Comparison of ENCODE assay signal across 13 mouse cellular contexts in the genomic region with DNA sequence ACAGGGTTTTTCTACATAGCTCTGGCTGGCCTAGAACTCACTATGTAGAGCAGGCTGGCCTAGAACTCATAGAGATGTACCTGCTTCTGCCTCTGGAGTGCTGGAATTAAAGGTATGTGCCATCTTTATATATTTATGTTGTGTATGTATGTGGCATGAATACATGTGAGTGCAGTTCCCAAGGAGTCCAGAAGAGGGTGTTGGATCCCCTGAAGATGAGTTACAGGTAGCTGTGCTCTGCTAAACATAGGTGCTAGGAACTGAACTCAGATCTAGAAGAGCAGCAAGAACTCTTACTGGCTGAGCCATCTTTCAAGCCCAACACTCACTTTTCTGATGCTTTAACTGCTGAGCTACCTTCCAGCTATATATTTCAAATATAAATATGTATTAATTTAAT. TPM values are rescaled to one million over a fixed set of nuclear protein-coding genes. Genes with fewer than 3 reads are reported as not detected.
DNase-seq lines count a peak whose midpoint lies in the region; ATAC-seq and TF ChIP-seq lines count a peak whose summit lies in the region.
"Had no signal": no experiment of that assay in that cellular context is flagged by ENCODE, and none has a peak within 500 bp of the region (broad histone marks: within the 10 kb centered on the region; RNA-seq: fewer than 3 reads in every experiment).

No protein-coding gene starts in this region.

- H3K27me3 ChIP-seq in liver, adult 2 months (ENCODE audit: control insufficient read depth, insufficient read depth, low read length), result no peaks in the 10 kb centered on the region
- no peaks in the 10 kb centered on the region for H3K27me3 ChIP-seq in liver, embryonic 11.5 days (replicated peaks; ENCODE audit: control insufficient read depth, insufficient read depth, low read length)
- no peaks in the 10 kb centered on the region for H3K27me3 ChIP-seq in stomach, postnatal 0 days (ENCODE audit: control insufficient read depth, insufficient read depth, low read length)
- H3K27me3 ChIP-seq: forebrain, embryonic 13.5 days; hindbrain, embryonic 12.5 days had no signal

- peak; percentile 14 for DNase-seq in cerebellum, adult 9-10 months
- no peak for DNase-seq in cerebellum, postnatal 36 days
- DNase-seq in liver, adult 2 months (ENCODE audit: extremely low read depth, low read depth, low spot score), result peak; percentile 25
- no peak for DNase-seq in liver, embryonic 11.5 days (ENCODE audit: low spot score)
- peak; percentile 15 for DNase-seq in c-Kit-negative CD71-positive TER-119-positive erythroid progenitor cells, embryonic 14.5 days (ENCODE audit: low read depth, low spot score)
- DNase-seq in stomach, postnatal 0 days (ENCODE audit: low spot score), result no peak
- DNase-seq in testis, postnatal 14 days (ENCODE audit: low spot score), result no peak
- DNase-seq in adrenal gland, postnatal 25 days, result no peak
- DNase-seq: cerebellum, adult 11-12 months; right cerebral cortex, adult 18-20 months had no signal

- H3K9me3 ChIP-seq in liver, embryonic 11.5 days (ENCODE audit: control insufficient read depth, low read length), result no peaks in the 10 kb centered on the region
- H3K9me3 ChIP-seq in stomach, postnatal 0 days (ENCODE audit: control insufficient read depth, low read length), result no peaks in the 10 kb centered on the region
- H3K9me3 ChIP-seq: forebrain, embryonic 13.5 days; hindbrain, embryonic 12.5 days had no signal

- no peak for TF ChIP-seq POLR2A in liver, adult 2 months (IDR thresholded peaks at IDR 0.05; ENCODE audit: extremely low read depth, insufficient read depth, low read length)

- TF ChIP-seq EP300 in stomach, postnatal 0 days (optimal IDR thresholded peaks at IDR 0.05), result no peak

- TF ChIP-seq CTCF in liver, adult 2 months (IDR thresholded peaks at IDR 0.05; ENCODE audit: low read depth, low read length), result peak; percentile 42; the same call in 1 of the 2 replicates
- peak; percentile 41 for TF ChIP-seq CTCF in stomach, postnatal 0 days (IDR thresholded peaks at IDR 0.05; ENCODE audit: low read depth)

- no peak overlapping the region for H3K4me3 ChIP-seq in liver, adult 2 months (ENCODE audit: insufficient read depth, low read depth, low read length)
- no peak overlapping the region for H3K4me3 ChIP-seq in liver, embryonic 11.5 days (ENCODE audit: low read depth, low read length)
- H3K4me3 ChIP-seq in stomach, postnatal 0 days (ENCODE audit: low read depth, low read length), result no peak overlapping the region
- H3K4me3 ChIP-seq: forebrain, embryonic 13.5 days; hindbrain, embryonic 12.5 days had no signal

- no peak for ATAC-seq in liver, embryonic 11.5 days (replicated peaks; ENCODE audit: low FRiP score)
- ATAC-seq in stomach, postnatal 0 days (ENCODE audit: low FRiP score, low TSS enrichment), result no peak
- ATAC-seq: forebrain, embryonic 13.5 days; midbrain, embryonic 16.5 days had no signal

- H3K36me3 ChIP-seq in liver, adult 2 months (ENCODE audit: control insufficient read depth, insufficient read depth, low read length), result peaks cover 9% of the 10 kb centered on the region
- H3K36me3 ChIP-seq in liver, embryonic 11.5 days (ENCODE audit: control insufficient read depth, insufficient read depth, low read length), result peaks cover 3% of the 10 kb centered on the region; the same call in 1 of the 2 replicates
- peaks cover 1% of the 10 kb centered on the region; the same call in 1 of the 2 replicates for H3K36me3 ChIP-seq in stomach, postnatal 0 days (ENCODE audit: control insufficient read depth, insufficient read depth, low read length)

- H3K4me2 ChIP-seq in liver, embryonic 11.5 days, result no peak overlapping the region
- H3K4me2 ChIP-seq in stomach, postnatal 0 days (replicated peaks; ENCODE audit: low read depth), result no peak overlapping the region
- H3K4me2 ChIP-seq: forebrain, embryonic 13.5 days; hindbrain, embryonic 12.5 days had no signal

- no peak overlapping the region for H3K9ac ChIP-seq in liver, adult 2 months (ENCODE audit: low read depth, low read length)
- no peak overlapping the region for H3K9ac ChIP-seq in liver, embryonic 11.5 days (ENCODE audit: low read depth, low read length)
- no peak overlapping the region for H3K9ac ChIP-seq in stomach, postnatal 0 days (ENCODE audit: low read length)
- H3K9ac ChIP-seq: forebrain, embryonic 13.5 days; hindbrain, embryonic 12.5 days had no signal

- no peaks in the 10 kb centered on the region for H3K79me2 ChIP-seq in liver, adult 2 months (ENCODE audit: control insufficient read depth, insufficient read depth, low read length)

- H3K27ac ChIP-seq in liver, adult 2 months (replicated peaks; ENCODE audit: insufficient read depth, low read depth, low read length), result no peak overlapping the region
- H3K27ac ChIP-seq in liver, embryonic 11.5 days (ENCODE audit: low read depth, low read length), result no peak overlapping the region
- H3K27ac ChIP-seq in stomach, postnatal 0 days (replicated peaks), result no peak overlapping the region
- H3K27ac ChIP-seq: forebrain, embryonic 13.5 days; hindbrain, embryonic 12.5 days had no signal

- no peaks in the 10 kb centered on the region for H3K4me1 ChIP-seq in liver, adult 2 months (ENCODE audit: control insufficient read depth, insufficient read depth, low read length)
- H3K4me1 ChIP-seq in liver, embryonic 11.5 days (replicated peaks; ENCODE audit: control insufficient read depth, insufficient read depth, low read length), result no peaks in the 10 kb centered on the region
- no peaks in the 10 kb centered on the region for H3K4me1 ChIP-seq in stomach, postnatal 0 days (replicated peaks; ENCODE audit: control insufficient read depth, insufficient read depth)
- H3K4me1 ChIP-seq: forebrain, embryonic 13.5 days; hindbrain, embryonic 12.5 days had no signal

RNA-seq across cellular contexts. Expression of a gene that starts 32.7 kb away (rescaled TPM):
- total RNA-seq in liver, adult 2 months (2014; rRNA removed), result 15.4 and 19.1 TPM in 2 replicates
- 4.2 and 7.1 TPM in 2 replicates for polyA plus RNA-seq in liver, adult 2 months (2012; rRNA removed)
- polyA plus RNA-seq in liver, embryonic 11.5 days (2014; fragmentation: Nextera tagmentation; extraction: Ambion mirVana), result 18.2 and 20.8 TPM in 2 replicates
- polyA plus RNA-seq in stomach, postnatal 0 days (2015; fragmentation: Nextera tagmentation; extraction: Ambion mirVana), result 20.7 and 22.0 TPM in 2 replicates
- 32.8 and 38.5 TPM in 2 replicates for total RNA-seq in adrenal gland, postnatal 25 days (2021)

Comparison
In these comparisons a context has a peak if more than half of its experiments do, and no peak if none do; other contexts are left out.
1. DNase-seq: peak in cerebellum, adult 9-10 months (single experiment), liver, adult 2 months (single experiment) and c-Kit-negative CD71-positive TER-119-positive erythroid progenitor cells, embryonic 14.5 days (single experiment); none in cerebellum, postnatal 36 days (0 of 2), liver, embryonic 11.5 days (single experiment), stomach, postnatal 0 days (single experiment), testis, postnatal 14 days (single experiment) and adrenal gland, postnatal 25 days (single experiment).